Mouse (Mus musculus) midbrain, embryonic 12.5 days (tissue): ENCODE results near the gene Tab3. TPM values are rescaled to one million over a fixed set of nuclear protein-coding genes. Genes with fewer than 3 reads are reported as not detected.

Source experiments
- ATAC-seq: fragments of 200-750 bp; cut with Nextera tagmentation; 2 replicates; pipeline ENCODE4 v1.8.0; 2017; ENCODE audit warnings: low read depth, moderate TSS enrichment, moderate library complexity; ENCODE audit not compliant: low FRiP score
- H3K27ac ChIP-seq: fragments of 300-500 bp; sonication (generic); replicated peaks from 2 replicates; pipeline ENCODE4 v1.5.1; 2016; ENCODE audit warnings: mild to moderate bottlenecking
- H3K27me3 ChIP-seq: fragments of 300-500 bp; sonication (generic); 2 replicates; pipeline ENCODE4 v1.6.1; 2016; ENCODE audit warnings: mild to moderate bottlenecking
- H3K36me3 ChIP-seq: fragments of 300-500 bp; sonication (generic); 2 replicates; pipeline ENCODE4 v1.6.1; 2016
- H3K4me1 ChIP-seq: fragments of 300-500 bp; sonication (generic); 2 replicates; pipeline ENCODE4 v1.6.1; 2016
- H3K4me2 ChIP-seq: fragments of 300-500 bp; sonication (generic); replicated peaks from 2 replicates; pipeline ENCODE4 v1.6.1; 2016; ENCODE audit warnings: mild to moderate bottlenecking, moderate library complexity
- H3K4me3 ChIP-seq: fragments of 300-500 bp; sonication (generic); 2 replicates; pipeline ENCODE4 v1.5.1; 2016; ENCODE audit warnings: mild to moderate bottlenecking
- H3K9ac ChIP-seq: fragments of 300-500 bp; sonication (generic); replicated peaks from 2 replicates; pipeline ENCODE4 v1.6.1; 2016; ENCODE audit warnings: mild to moderate bottlenecking, moderate library complexity
- H3K9me3 ChIP-seq: fragments of 300-500 bp; sonication (generic); 2 replicates; pipeline ENCODE4 v1.6.1; 2016; ENCODE audit warnings: mild to moderate bottlenecking
- WGBS: fragments of 180-500 bp; shearing (Covaris S2); methylation state at CpG from one replicate; pipeline ENCODE4 v1.1.7; 2016; 5-methylcytosine and 5-hydroxymethylcytosine counted together
- microRNA-seq: library from miRNA; unstranded; fragments of <30 nt; microRNA quantifications from one replicate; pipeline ENCODE4, GENCODE M21; 2017
- polyA plus RNA-seq: library from polyadenylated mRNA; unstranded; fragments of >200 nt; fragmentation: Nextera tagmentation; extraction: Ambion mirVana; gene quantifications from 2 replicates; pipeline ENCODE4 v1.2.1, GENCODE M21; 2016

Gene Tab3
- polyA plus RNA-seq, 1 experiment from 2014 or later: 5.5 TPM

DNA sequence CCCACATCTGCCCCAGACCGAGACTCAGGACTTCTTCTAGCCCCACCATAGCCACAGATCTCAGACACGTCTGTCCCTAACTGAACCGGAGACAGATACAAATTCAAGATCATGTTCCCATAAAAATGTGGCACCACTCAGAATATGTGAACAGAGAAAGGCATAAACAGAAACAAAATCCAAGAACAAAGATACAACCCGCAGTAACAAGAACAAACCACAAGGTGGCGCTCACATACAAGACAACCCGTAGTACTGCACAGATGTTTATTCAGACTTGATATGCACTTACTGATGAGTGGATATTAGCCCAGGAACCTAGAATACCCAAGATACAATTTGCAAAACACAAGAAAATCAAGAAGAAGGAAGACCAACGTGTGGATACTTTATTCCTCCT lies 103.0 kb downstream of the Tab3 start:
- no peak overlapping the region for H3K4me3 ChIP-seq
- no peaks in the 10 kb centered on the region for H3K27me3 ChIP-seq
- H3K4me2 ChIP-seq: no peak overlapping the region
- H3K9ac ChIP-seq: no peak overlapping the region
- H3K36me3 ChIP-seq: no peaks in the 10 kb centered on the region
- H3K9me3 ChIP-seq: no peaks in the 10 kb centered on the region
- 27% methylated on average over 7 of the region's 7 CpGs for WGBS
- H3K27ac ChIP-seq: no peak overlapping the region
- ATAC-seq: 0 out of 2 replicates have a peak, but pooled peaks have one; percentile 47
- H3K4me1 ChIP-seq: no peaks in the 10 kb centered on the region

DNA sequence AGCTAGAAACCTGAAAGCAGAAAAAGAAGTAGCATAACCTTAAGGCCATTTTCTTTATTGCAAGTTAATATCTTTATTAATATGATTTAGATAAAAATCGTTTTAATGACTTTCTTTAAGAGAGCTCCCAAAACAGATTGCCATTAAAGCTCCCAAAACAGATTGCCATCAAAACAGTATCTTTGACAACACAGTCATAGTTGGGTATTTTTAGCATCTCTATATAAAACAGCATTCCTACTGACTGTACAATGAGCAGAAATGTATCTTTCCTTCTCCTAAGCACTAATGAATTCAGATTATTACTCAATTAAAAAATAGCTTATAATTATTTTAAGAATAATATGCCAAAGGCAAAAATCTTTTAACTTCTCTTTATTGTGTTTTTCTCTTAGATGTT lies 108.3 kb downstream of the Tab3 start:
- Histone ChIP-seq H3K27me3 (no peaks in the 10 kb centered on the region), H3K36me3 (no peaks in the 10 kb centered on the region), H3K4me3 (no peak overlapping the region), H3K9me3 (no peaks in the 10 kb centered on the region), H3K27ac (no peak overlapping the region), H3K4me1 (no peaks in the 10 kb centered on the region), H3K9ac (no peak overlapping the region), H3K4me2 (no peak overlapping the region)
- 60% methylated on average over 1 of the region's 1 CpGs for WGBS
- no peak for ATAC-seq

DNA sequence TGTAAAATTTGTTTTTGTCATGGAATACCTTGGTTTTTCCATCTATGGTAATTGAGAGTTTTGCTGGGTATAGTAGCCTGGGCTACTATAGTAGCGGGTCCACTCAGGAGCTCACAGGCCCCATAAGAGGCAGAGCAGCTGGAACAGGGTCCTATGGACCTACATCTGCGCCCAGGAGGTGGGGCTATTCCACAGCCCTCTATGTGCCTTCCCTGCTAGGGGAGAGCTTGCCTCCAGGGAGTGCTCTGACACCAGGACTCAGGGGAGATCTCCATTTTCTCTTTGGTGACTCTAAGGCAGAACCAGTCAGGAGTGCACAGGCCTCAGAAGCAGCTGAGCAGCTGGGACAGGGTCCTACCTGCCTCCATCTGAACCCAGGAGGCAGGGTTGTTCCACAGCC lies 109.9 kb downstream of the Tab3 start:
- no peak for ATAC-seq
- H3K27me3 ChIP-seq: no peaks in the 10 kb centered on the region
- 77% methylated on average over 2 of the region's 2 CpGs for WGBS

More for the DNA sequence above, 109.9 kb downstream of the Tab3 start:
- Histone ChIP-seq H3K27ac (no peak overlapping the region), H3K4me2 (no peak overlapping the region), H3K9ac (no peak overlapping the region), H3K4me1 (no peaks in the 10 kb centered on the region), H3K4me3 (no peak overlapping the region), H3K36me3 (no peaks in the 10 kb centered on the region), H3K9me3 (no peaks in the 10 kb centered on the region)

Small RNAs within 50 kb of the gene (microRNA-seq; reads per million reads assigned to microRNA genes)
- not detected for gene Gm44378

Other genes with a start within 250 kb of the Tab3 start
- gene Gk, start 202.8 kb downstream of the Tab3 start, polyA plus RNA-seq: 7.6 TPM in 2 replicates